Mouse (Mus musculus) G1E (cell line): ENCODE data around the gene Ccdc88c. TPM values are rescaled to one million over a fixed set of nuclear protein-coding genes. Genes with fewer than 3 reads are reported as not detected.

Experiments used
- ATAC-seq: 2 replicates; pipeline ENCODE4 v1.8.0; 2016; ENCODE audit warnings: mild to moderate bottlenecking; ENCODE audit not compliant: insufficient number of reproducible peaks, poor library complexity, low FRiP score, severe bottlenecking; ENCODE audit errors: extremely low read depth
- DNase-seq: peaks from one replicate; pipeline ENCODE4 v3.0.0; 2012; ENCODE audit warnings: low spot score
- H3K27me3 ChIP-seq: 2 replicates; pipeline ENCODE4 v1.6.1; 2012; ENCODE audit warnings: mild to moderate bottlenecking, low read length, inconsistent platforms; ENCODE audit not compliant: insufficient read depth
- H3K36me3 ChIP-seq: replicated peaks from 2 replicates; pipeline ENCODE3; 2012; ENCODE audit warnings: mild to moderate bottlenecking, inconsistent platforms
- H3K4me1 ChIP-seq: 2 replicates; pipeline ENCODE4 v1.6.1; 2012; ENCODE audit warnings: low read depth, low read length, inconsistent platforms, mixed read lengths; ENCODE audit not compliant: insufficient read depth
- H3K4me3 ChIP-seq: 2 replicates; pipeline ENCODE4 v1.5.1; 2012; ENCODE audit warnings: low read depth, mild to moderate bottlenecking, inconsistent platforms, low read length, moderate library complexity, mixed read lengths
- H3K9me3 ChIP-seq: replicated peaks from 2 replicates; pipeline ENCODE4 v1.6.1; 2012; ENCODE audit warnings: inconsistent platforms
- CTCF ChIP-seq: IDR thresholded peaks from 2 replicates; pipeline ENCODE4 v1.5.1; 2012; ENCODE audit warnings: low read depth, low read length, inconsistent platforms, mixed read lengths
- GATA1 ChIP-seq: IDR thresholded peaks from 2 replicates; pipeline ENCODE4 v1.6.1; 2012; ENCODE audit warnings: borderline replicate concordance, low read length, inconsistent platforms, mixed read lengths
- GATA2 ChIP-seq: IDR thresholded peaks from 2 replicates; pipeline ENCODE4 v1.6.1; 2012; ENCODE audit warnings: low read depth, low read length, inconsistent platforms, borderline replicate concordance
- POLR2AphosphoS5 ChIP-seq: IDR thresholded peaks from 2 replicates; pipeline ENCODE4 v1.6.1; 2012; ENCODE audit warnings: low read depth, low read length, inconsistent platforms; ENCODE audit not compliant: insufficient replicate concordance
- TAL1 ChIP-seq: conservative IDR thresholded peaks from 2 replicates; pipeline ENCODE4 v1.6.1; 2012; ENCODE audit warnings: low read depth, low read length, inconsistent platforms, mixed read lengths
- polyA plus RNA-seq: library from polyadenylated mRNA; stranded (reverse); fragments of >175 nt; gene quantifications from 2 replicates; pipeline ENCODE4 v1.2.3, GENCODE M21; 2012
- total RNA-seq, 2 experiments: library from RNA; stranded (forward) in 1 of 2; stranded (reverse) in 1 of 2; fragments of 200-1000 nt in 1 of 2; fragments of >200 nt in 1 of 2; fragmentation: Nextera tagmentation in 1 of 2; gene quantifications; 2 replicates each; pipeline ENCODE4 v1.2.3; 2014 to 2017

Gene Ccdc88c
- total and polyA plus RNA-seq, 3 experiments, result 9.2 to 31.0 (median 22.7) TPM

DNA sequence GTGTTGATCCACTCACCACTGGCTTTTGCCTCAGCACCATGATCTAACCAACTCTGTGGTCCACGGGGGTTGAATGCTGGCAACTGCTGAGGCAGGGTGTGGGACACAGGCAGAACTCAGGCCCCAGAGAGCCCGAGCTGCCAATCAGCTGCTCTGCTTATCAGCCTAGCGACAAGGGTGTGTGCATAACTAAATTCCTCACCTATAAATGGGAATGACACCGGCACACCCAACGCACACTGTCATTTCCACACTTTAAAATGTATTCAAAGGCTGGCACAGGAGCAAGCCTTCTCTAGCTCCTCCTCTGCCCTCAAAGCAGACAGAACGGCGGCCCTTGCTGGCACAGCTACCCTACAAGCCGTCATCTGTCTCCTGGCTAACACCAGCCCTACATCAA lies 46.6 kb downstream of the Ccdc88c start:
- Histone ChIP-seq H3K27me3 (no peaks in the 10 kb centered on the region), H3K9me3 (peaks cover 2% of the 10 kb centered on the region; the same call in 1 of the 2 replicates), H3K4me3 (no peak overlapping the region), H3K4me1 (peaks cover 10% of the 10 kb centered on the region), H3K36me3 (peaks cover 82% of the 10 kb centered on the region)
- no peak for ATAC-seq
- no peak for DNase-seq
- no peak for TF ChIP-seq GATA1
- no peak for TF ChIP-seq GATA2

DNA sequence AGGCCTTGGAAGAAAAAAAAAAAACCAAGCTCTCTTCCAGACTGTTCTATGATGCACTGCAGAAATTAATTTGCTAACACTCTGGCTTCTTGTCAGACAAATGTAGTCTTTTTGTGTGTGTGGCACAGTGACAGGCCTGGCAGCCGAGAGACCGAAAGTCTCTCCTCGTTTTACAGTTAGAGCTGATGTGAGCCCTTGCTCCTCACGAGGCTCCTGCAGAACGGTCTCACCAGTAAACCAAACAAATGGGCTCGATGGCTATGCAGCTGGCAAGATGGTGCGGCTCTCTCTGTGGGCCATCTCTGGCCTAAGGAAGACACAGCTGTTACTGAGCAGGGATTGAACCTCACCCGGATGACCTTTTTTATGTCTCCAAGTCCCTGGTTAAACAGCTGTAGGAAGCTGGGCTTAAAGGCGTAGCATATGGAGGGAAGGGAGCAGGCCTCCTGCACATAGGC lies 48.3 kb downstream of the Ccdc88c start:
- Histone ChIP-seq H3K4me3 (no peak overlapping the region), H3K9me3 (peaks cover 2% of the 10 kb centered on the region; the same call in 1 of the 2 replicates), H3K4me1 (peaks cover 5% of the 10 kb centered on the region), H3K27me3 (no peaks in the 10 kb centered on the region), H3K36me3 (peaks cover 89% of the 10 kb centered on the region)
- ATAC-seq, result no peak
- no peak for DNase-seq
- TF ChIP-seq POLR2AphosphoS5 (no peak), CTCF (no peak), GATA1 (no peak), TAL1 (no peak), GATA2 (no peak)

- TF ChIP-seq CTCF (no peak), POLR2AphosphoS5 (no peak), TAL1 (no peak), GATA1 (no peak), GATA2 (no peak)
- H3K9me3 ChIP-seq, result no peaks in the 10 kb centered on the region
- no peaks in the 10 kb centered on the region for H3K27me3 ChIP-seq
- H3K36me3 ChIP-seq, result peaks cover 91% of the 10 kb centered on the region
- H3K4me1 ChIP-seq, result no peaks in the 10 kb centered on the region
- ATAC-seq, result no peak
- H3K4me3 ChIP-seq, result no peak overlapping the region
- DNase-seq, result no peak
Observed at GRCm38 (mm10) chr12:100979616-100980015, 49.2 kb downstream of the Ccdc88c start.

DNA sequence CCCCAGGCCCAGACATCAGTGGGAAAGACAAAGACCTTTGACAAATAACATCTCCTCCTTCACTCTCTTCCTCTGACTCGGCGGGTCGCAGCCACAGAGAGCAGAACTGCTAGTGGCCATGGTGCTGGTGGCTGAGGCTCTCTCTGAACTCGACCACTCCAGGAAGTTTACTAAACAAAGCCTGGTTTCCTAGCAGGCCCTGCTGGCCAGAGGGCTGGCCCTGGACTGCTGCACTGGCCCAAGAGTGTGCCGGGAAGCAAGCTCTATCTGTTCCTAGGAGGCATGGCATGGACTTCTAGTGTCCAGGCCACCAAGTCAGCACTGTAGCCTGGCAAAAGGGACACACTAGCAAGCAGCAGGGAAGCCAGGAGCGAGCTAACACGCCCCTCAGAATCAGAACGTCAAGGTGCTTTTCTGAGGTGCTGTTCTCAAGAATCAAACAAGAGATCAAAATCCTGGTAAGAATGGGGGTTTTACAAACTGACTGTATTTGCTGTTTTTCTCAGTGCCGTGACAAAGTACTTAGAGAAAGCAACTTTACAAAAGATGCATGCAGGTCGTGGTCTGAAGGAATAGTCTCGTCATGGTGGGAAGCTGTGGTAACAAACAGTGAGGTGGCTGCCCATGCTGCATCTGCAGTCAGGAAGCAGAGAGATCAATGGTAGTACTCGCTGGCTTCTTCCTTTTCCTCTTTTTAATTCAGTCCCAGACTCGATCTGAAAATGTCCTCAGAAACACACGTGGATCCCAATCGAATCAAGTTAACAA lies 50.7 kb downstream of the Ccdc88c start:
- TF ChIP-seq CTCF (no peak), GATA2 (no peak), POLR2AphosphoS5 (no peak), GATA1 (no peak), TAL1 (no peak)
- DNase-seq, result no peak
- no peak overlapping the region for H3K4me3 ChIP-seq
- no peaks in the 10 kb centered on the region for H3K4me1 ChIP-seq
- no peak for ATAC-seq
- peaks cover 93% of the 10 kb centered on the region for H3K36me3 ChIP-seq
- H3K9me3 ChIP-seq, result no peaks in the 10 kb centered on the region
- H3K27me3 ChIP-seq, result no peaks in the 10 kb centered on the region

- Histone ChIP-seq H3K27me3 (no peaks in the 10 kb centered on the region), H3K36me3 (peaks cover 91% of the 10 kb centered on the region), H3K9me3 (no peaks in the 10 kb centered on the region), H3K4me1 (no peaks in the 10 kb centered on the region), H3K4me3 (no peak overlapping the region)
- TF ChIP-seq POLR2AphosphoS5, result no peak
- TF ChIP-seq CTCF, result no peak
- no peak for TF ChIP-seq GATA1
- TF ChIP-seq GATA2, result no peak
- ATAC-seq (no peak), DNase-seq (no peak)
Observed at GRCm38 (mm10) chr12:100977551-100977950, 51.3 kb downstream of the Ccdc88c start.

- H3K9me3 ChIP-seq, result no peaks in the 10 kb centered on the region
- H3K36me3 ChIP-seq, result peaks cover 88% of the 10 kb centered on the region
- no peak for DNase-seq
- ATAC-seq, result no peak
- peaks cover 3% of the 10 kb centered on the region; the same call in 1 of the 2 replicates for H3K4me1 ChIP-seq
- TF ChIP-seq TAL1 (no peak), GATA2 (no peak), CTCF (no peak), POLR2AphosphoS5 (no peak), GATA1 (no peak)
- H3K27me3 ChIP-seq, result no peaks in the 10 kb centered on the region
- no peak overlapping the region for H3K4me3 ChIP-seq
Observed at GRCm38 (mm10) chr12:100969808-100970207, 59.0 kb downstream of the Ccdc88c start.
